Mouse (Mus musculus) cerebellum, adult 8-10 months (tissue): ENCODE data around the gene Prcd.

ENCODE experiments used
- DNase-seq: peaks from one replicate; pipeline ENCODE4 v3.0.0; 2022

Gene Prcd

DNA sequence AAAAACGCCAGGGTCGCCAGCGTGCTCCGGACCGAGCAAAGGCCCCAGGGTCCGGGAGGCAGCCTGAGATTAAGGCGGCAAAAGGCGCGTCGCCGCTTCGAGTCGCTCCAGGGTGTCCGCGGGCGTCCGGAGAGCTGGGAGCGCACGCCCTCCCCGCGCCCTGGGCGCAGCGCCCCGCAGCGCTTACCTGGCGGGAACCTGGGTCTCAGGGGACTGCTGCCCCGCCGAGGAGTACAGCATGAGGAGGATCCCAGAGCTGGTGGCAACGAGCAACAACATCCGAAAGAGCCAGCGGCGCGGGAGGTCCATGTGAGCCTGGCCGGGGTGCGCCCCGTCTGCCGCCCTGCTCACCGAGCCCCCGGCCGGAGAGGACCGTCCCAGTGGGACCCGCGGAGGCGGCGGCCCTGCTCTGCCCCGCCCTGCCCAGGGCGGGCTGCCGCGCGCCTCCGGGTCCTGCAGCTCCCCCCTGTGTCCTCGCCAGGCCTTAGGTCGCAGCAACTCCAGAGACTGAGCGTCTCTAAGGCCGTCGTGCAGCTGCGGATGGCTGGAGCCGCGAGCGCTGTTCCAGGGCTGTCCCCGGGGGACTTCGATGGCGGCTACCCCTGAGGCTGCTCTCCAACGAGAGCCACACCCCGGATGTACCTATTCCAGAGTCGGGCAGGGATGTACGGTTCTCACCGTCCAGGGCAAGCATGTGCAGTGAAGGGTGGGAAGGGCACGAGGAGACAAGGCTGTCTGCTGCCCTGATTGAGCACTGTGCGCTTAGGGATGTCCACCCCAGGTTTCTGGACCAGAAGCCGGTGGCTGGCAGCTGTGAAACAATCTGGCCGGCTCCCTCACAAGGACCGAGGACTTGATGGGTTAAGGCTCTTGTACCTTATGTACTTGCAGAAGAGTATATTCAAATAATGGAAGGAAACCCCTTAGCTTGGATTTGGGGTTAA lies 41.2 kb downstream of the Prcd start:
- no peak for DNase-seq

DNA sequence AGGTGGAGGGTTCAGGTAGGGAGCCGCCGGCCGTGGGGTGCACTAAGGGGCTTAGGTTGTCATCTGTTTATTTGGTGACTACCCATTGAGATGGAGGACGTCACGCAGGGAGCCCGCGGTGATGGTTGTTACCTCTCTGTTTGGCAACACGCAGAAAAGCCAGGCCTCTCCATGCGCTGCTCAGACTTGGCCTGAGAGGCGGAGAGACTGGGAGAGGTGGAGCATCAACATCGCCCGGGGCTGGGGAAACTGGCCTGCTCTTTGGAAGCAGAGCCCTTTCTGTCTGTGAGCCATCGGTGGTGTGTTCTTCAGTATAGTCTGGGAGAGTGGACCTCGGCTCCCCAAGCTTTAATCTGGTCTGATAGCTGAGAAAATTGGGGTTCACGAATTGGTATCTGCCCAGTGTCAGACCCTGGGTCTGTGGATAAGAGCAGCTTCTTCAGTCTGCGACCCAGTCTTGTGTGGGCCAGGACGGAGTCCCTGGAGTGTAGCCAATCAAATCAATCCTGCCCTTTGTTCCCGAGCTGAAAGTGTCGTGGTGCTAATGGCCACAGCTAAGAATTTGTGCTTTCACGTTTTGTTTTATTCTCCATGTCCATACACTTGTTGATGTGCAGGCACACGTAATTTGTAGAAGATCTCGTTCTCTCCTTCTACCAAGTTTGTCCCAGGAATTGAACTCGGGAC lies 42.0 kb downstream of the Prcd start:
- DNase-seq, result no peak

DNA sequence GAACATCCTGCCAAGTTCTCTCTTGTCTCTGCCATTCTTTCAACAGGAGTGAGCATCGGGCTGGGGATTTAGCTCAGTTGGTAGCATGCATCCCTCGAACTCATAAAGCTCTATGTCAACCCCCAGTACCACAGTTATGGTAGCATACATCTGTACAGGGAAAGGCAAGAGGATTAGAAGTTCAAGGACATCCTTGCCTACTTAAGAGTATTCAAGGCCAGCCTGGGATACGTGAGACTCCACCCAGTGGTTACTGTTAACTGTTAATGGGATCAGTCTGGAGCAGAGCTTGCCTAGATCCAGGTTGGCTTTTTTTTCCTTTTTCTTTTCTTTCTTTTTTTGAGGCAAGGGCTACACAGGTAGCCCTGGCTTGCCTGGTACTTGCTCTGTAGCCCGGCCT lies 43.1 kb downstream of the Prcd start:
- DNase-seq, result no peak

DNA sequence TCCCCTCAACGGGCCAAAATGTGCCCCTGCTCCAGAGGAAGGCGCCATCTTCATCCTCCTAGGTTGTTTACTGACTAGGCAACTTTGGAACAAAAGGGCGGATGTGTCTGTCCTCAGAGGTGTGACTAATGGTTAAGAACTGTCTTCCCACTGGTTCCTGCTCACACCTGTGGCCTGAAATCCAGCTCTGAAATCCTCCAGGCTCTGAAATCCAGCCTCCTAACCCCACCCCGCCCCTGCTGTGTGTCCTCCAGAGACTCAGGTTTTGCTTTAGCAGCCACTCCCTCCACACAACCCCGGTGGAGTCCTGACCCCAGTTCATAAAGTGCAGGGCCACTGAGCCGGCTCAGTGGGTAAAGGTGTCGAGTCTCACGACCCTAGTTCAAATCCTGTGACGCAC lies 44.2 kb downstream of the Prcd start:
- DNase-seq, result no peak

DNA sequence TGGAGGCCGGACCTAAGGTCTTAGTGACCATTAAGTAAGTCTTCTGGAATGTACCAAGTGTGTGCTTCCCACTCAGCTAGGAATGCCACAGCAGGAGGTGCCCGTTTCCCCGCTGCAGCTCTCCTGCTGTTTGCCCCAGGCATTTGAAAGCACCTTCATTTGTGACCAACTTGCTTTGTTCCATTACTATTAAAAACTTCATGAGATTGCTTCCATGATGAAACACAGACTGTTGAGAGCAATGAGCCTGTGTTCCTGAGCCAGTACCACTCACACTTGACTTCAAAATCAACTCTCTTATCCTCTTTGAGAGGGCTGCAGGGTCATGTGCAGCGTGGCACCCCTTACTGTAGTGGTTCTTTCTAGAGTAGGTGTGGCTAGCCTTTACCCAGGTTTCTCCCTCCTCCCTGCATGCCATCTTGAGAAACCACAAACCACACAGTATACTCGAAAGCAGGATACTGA lies 48.1 kb downstream of the Prcd start:
- DNase-seq, result no peak

DNA sequence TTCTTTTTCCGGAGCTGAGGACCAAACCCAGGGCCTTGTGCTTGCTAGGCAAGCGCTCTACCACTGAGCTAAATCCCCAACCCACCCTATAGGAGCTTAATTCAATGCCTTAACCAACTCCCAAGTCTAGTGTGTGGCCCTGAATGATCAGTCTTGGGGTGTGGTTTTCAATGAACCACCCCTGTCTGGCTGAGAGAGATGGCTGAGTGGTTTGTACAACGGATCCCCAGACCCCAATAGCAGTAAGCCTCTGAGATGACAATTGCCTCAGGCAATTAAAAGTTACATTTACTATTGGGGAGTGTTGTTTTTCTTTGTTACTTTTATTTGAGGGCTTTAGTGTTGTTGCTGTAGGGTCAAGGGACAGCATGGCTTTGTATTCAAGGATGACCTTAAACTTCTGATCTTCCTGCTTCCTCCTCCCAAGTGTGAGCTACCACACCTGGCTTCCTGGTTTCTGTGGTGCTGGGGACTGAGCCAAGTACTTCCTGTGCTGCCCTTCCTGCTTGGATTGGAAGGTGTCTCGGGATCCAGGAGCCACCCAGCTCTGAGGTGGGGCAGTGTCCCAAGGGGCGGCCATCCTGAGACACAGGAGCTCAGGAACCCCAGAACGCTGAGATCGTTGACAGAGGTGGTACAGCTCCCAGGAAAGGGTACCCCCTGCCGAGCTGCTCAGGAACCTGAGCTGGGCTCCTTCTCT lies 51.2 kb downstream of the Prcd start:
- DNase-seq, result no peak

DNA sequence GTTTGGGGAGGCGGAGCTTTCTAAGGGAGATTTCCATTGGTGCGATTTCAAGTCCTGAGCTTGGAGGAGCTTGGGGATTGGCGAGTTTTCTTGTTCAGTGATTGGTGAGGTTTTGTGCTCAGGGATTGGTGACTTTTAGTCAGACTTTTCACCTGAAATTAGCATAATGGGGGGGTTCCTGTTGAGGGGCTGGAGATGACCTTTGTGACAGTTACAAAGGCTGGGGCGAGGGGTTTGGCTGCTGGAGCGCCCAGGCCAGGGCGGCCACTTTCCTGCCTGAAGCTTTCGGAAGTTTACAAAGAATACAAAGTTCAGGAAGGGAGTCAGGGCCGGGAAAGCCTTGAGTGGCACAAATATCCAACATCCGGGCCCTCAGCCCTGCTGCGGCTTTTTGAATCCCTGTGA lies 51.9 kb downstream of the Prcd start:
- DNase-seq, result no peak

DNA sequence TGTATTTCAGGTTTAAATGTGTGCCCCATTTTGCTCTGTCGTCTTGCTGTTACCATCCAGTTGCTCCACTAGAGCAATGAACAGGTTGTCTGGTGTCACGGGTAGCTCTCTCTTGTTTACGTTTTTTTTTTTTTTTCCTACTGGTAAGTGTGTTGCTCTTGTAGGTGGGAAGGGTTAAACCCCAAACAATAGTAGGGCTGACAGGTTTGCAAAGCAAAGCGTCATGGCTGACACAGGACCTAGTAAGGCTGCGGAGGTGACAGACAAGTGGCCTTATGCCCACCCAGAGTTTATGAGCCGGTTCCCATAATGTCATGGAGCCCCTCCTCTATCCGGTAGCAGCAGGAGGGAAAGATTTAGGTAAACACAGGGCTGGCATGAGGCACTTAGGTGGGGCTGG lies 53.0 kb downstream of the Prcd start:
- DNase-seq, result no peak

DNA sequence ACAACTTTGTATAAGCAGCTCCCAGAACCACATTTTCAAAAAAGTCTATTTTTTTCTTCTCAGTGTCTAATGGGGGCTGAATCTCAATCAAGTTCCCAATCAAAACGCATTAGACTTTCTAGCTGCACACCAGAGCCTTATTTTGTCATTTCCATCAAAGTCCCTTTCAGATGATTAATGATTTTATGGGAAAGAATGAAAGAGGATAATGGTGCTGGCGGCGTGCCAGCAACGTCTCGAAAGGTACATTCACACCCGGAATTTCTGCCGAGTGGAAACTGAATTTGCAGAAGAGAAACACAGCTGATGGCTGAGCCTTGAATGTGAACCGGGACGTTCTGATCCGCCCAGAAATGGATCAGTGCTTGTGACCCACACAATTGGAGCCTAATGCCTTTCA lies 56.8 kb downstream of the Prcd start:
- no peak for DNase-seq

DNA sequence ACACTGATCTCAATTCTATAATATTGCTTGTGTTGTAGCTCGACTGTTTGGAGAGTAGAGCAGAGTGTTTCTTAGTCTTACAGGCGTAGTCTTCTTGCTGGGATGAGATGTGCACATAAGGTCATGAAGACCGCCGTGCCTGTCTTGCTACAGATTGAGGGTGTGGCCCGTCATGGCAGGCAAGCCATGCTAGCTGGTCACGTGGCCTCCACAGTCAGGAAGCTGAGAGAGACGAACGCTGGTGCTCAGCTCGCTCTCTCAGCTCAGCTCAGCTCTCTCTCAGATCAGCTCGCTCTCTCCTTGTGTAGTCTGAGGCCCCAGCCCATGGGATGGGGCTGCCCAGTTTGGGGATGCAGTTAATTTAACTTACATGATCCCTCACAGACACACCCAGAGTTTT lies 57.5 kb downstream of the Prcd start:
- no peak for DNase-seq

DNA sequence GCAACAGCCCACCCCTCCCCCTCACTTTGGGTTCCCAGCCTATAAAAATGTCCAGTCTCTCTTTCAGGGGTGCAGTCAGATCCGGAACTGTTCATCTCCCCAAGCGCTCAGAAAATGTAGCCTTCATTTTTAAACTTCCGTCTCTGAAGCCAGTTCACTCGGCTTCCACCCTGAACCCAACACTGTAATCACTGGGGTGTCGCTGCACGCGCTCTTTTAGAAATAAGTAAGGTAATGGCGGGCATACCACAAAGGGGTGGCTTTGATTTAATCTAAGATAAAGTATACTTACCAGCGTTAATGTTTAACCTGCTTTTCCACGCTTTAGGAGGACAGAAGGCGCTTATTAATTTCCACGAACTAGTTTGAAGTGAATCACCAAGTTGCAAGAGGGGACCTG lies 60.7 kb downstream of the Prcd start:
- no peak for DNase-seq
